Mouse (Mus musculus) lung, embryonic 14.5 days (tissue): ENCODE data around the gene Ilf2. TPM values are rescaled to one million over a fixed set of nuclear protein-coding genes. Genes with fewer than 3 reads are reported as not detected.

Experiments
- ATAC-seq: fragments of 200-750 bp; cut with Nextera tagmentation; 2 replicates; pipeline ENCODE4 v1.8.0; 2017; ENCODE audit warnings: mild to moderate bottlenecking, moderate TSS enrichment, moderate library complexity; ENCODE audit not compliant: insufficient read depth
- DNase-seq: peaks from one replicate; pipeline ENCODE4 v3.0.0-alpha.2; 2015
- H3K27ac ChIP-seq: fragments of 300-500 bp; sonication (generic); 2 replicates; pipeline ENCODE4 v1.5.1; 2014; ENCODE audit warnings: low read depth, mild to moderate bottlenecking, moderate library complexity
- H3K27me3 ChIP-seq: fragments of 300-500 bp; sonication (generic); 2 replicates; pipeline ENCODE4 v1.6.1; 2014; ENCODE audit warnings: low read length, control low read depth; ENCODE audit not compliant: insufficient read depth
- H3K36me3 ChIP-seq: fragments of 300-500 bp; sonication (generic); 2 replicates; pipeline ENCODE4 v1.6.1; 2014; ENCODE audit warnings: control low read depth; ENCODE audit not compliant: insufficient read depth
- H3K4me1 ChIP-seq: fragments of 300-500 bp; sonication (generic); 2 replicates; pipeline ENCODE4 v1.6.1; 2014; ENCODE audit warnings: antibody characterized with exemption, control low read depth; ENCODE audit not compliant: insufficient read depth
- H3K4me2 ChIP-seq: fragments of 300-500 bp; sonication (generic); 2 replicates; pipeline ENCODE4 v1.6.1; 2014; ENCODE audit warnings: mild to moderate bottlenecking
- H3K4me3 ChIP-seq: fragments of 300-500 bp; sonication (generic); 2 replicates; pipeline ENCODE4 v1.5.1; 2014; ENCODE audit warnings: low read depth, low read length
- H3K9ac ChIP-seq: fragments of 300-500 bp; sonication (generic); 2 replicates; pipeline ENCODE4 v1.6.1; 2014
- H3K9me3 ChIP-seq: fragments of 300-500 bp; sonication (generic); 2 replicates; pipeline ENCODE4 v1.6.1; 2016; ENCODE audit warnings: low read depth, low read length, control low read depth
- CTCF ChIP-seq: IDR thresholded peaks from 2 replicates; pipeline ENCODE4 v1.5.1; 2016; ENCODE audit warnings: antibody characterized with exemption, low read depth
- WGBS: fragments of 180-500 bp; shearing (Covaris S2); extraction: QIAGEN DNeasy Blood & Tissue Kit; methylation state at CpG from one replicate; pipeline ENCODE4 v1.1.7; 2014; 5-methylcytosine and 5-hydroxymethylcytosine counted together
- polyA plus RNA-seq: library from polyadenylated mRNA; unstranded; fragments of >200 nt; fragmentation: Nextera tagmentation; extraction: Ambion mirVana; gene quantifications from 2 replicates; pipeline ENCODE4 v1.2.1, GENCODE M21; 2014

The Ilf2 gene
- polyA plus RNA-seq, 1 experiment from 2014 or later = 240 TPM

DNA sequence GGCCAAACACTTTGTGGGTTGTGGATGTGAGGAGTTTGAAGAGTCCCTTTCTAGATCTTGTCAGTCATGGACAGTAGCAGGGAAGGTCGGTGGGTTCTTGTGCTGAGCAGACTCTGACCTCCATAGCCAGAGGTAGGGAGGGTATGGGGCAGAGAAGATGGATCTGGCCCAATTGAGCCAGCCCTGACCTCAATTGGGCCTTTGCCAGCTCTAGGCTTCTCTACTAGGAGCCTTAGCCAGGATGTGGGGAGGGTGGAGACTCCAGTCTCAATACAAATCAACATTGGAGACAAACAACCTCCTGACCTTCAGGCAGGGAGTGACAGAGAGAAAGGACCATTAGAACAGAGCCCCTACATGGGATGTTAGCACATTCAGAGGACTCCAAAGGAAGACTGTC lies 39.3 kb downstream of the Ilf2 start:
- 0 out of 2 replicates have a peak overlapping the region, but pooled peaks have one; percentile 25 for H3K27ac ChIP-seq
- H3K9me3 ChIP-seq = no peaks in the 10 kb centered on the region
- peak overlapping the region; percentile 42 for H3K4me3 ChIP-seq
- ATAC-seq (peak; percentile 22; the same call in 1 of the 2 replicates), DNase-seq (peak; percentile 50)
- H3K36me3 ChIP-seq = no peaks in the 10 kb centered on the region
- no peaks in the 10 kb centered on the region; the same call in 1 of the 2 replicates for H3K27me3 ChIP-seq
- peak overlapping the region; percentile 54 for H3K9ac ChIP-seq
- no peak for TF ChIP-seq CTCF
- H3K4me2 ChIP-seq = peak overlapping the region; percentile 86
- peaks cover 4% of the 10 kb centered on the region for H3K4me1 ChIP-seq
- WGBS = 21% methylated on average over 1 of the region's 1 CpGs

DNA sequence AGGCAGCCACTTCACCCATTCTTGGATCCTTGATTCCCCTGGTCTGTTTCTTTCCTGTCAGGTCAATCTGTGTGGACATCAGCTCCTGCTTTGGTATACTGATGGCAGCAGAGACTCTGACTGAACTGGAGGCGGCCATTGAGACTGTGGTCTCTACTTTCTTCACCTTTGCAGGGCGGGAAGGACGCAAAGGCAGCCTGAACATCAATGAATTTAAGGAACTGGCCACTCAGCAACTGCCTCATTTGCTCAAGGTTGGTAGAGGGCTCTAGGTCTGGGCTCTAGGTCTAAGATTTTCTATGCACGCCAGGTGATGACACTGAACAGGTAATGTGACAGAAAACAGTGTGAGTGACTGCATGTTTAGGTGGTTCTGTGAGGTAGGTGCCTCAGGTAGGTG lies 39.9 kb downstream of the Ilf2 start:
- ATAC-seq (no peak), DNase-seq (no peak)
- H3K36me3 ChIP-seq = no peaks in the 10 kb centered on the region
- WGBS = 94% methylated on average over 4 of the region's 4 CpGs
- TF ChIP-seq CTCF = no peak
- H3K4me3 ChIP-seq = no peak overlapping the region
- no peak overlapping the region for H3K9ac ChIP-seq
- peak overlapping the region; percentile 86; the same call in 1 of the 2 replicates for H3K4me2 ChIP-seq
- no peaks in the 10 kb centered on the region for H3K9me3 ChIP-seq
- no peaks in the 10 kb centered on the region; the same call in 1 of the 2 replicates for H3K27me3 ChIP-seq
- H3K27ac ChIP-seq = no peak overlapping the region
- peaks cover 4% of the 10 kb centered on the region for H3K4me1 ChIP-seq

DNA sequence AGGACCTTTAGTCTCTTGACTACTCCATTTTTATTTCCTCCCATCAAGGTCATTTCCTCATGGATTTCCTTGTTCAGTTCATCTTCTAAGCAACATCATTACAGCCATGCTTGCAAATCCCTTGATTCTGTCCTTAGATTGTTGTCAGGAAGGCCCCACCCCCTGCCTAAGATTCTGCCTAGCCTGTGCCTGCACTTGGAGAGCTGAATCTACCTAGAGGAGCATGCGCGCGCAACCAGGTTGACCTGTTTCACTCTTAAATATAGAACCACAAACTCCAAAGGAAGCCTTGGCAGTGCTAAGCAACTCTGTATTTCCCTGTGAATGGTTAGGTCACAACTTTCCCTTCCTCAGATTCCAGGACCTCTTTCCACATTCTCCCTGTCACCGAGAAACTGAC lies 41.8 kb downstream of the Ilf2 start:
- no peaks in the 10 kb centered on the region for H3K9me3 ChIP-seq
- no peaks in the 10 kb centered on the region; the same call in 1 of the 2 replicates for H3K27me3 ChIP-seq
- H3K4me3 ChIP-seq = no peak overlapping the region
- ATAC-seq = no peak
- TF ChIP-seq CTCF = no peak
- 70% methylated on average over 4 of the region's 4 CpGs for WGBS
- H3K4me2 ChIP-seq = no peak overlapping the region
- no peak overlapping the region for H3K9ac ChIP-seq
- H3K27ac ChIP-seq = no peak overlapping the region
- peaks cover 4% of the 10 kb centered on the region for H3K4me1 ChIP-seq
- DNase-seq = no peak
- H3K36me3 ChIP-seq = no peaks in the 10 kb centered on the region

DNA sequence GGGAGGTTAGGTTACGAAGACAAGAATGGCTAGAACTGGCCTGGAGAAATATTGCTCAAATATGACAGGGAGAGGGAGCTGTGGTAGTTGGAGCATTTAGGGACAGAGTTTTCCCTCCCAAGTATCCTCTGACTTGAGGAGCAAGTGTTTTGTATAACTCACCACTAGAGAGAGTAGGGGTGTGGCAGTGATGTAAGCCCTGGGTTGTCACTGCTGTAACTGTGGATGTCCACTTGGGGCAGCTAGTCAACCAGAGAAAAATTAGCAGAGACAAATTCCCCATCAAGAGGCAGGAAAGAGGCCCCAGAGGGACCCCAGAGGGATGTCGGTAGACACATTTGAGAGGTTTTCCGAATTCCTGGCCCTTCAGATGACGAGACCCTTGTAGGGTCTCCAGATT lies 49.5 kb downstream of the Ilf2 start:
- DNase-seq = peak; percentile 72
- peak; percentile 75 for TF ChIP-seq CTCF
- no peaks in the 10 kb centered on the region for H3K9me3 ChIP-seq
- H3K4me1 ChIP-seq = peaks cover 3% of the 10 kb centered on the region; the same call in 1 of the 2 replicates
- peak; percentile 29; the same call in 1 of the 2 replicates for ATAC-seq
- no peak overlapping the region for H3K4me2 ChIP-seq
- WGBS = 44% methylated on average over 4 of the region's 4 CpGs
- H3K9ac ChIP-seq = no peak overlapping the region
- no peak overlapping the region for H3K4me3 ChIP-seq
- no peaks in the 10 kb centered on the region for H3K36me3 ChIP-seq
- H3K27me3 ChIP-seq = no peaks in the 10 kb centered on the region
- no peak overlapping the region for H3K27ac ChIP-seq

DNA sequence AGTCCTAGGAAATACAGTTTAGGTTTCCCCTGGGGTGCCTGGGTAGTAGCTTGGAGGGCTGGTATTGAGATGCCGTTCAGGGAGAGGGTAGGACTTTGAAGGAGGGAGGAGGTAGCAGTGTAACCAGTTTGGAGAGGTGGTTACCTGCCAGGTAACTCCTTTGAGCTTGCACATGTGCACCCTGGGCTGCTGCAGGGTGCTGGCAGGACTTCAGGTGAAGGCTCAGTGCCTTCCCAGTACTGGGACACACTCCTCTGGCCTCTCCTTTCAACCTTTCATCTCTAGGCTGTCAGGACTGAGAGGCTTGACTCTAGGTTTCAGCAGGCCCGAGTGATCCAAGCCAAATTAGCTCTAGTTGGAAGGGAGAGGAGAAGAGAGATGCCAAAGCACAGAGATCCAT lies 50.1 kb downstream of the Ilf2 start:
- Histone ChIP-seq H3K27ac (no peak overlapping the region), H3K4me3 (no peak overlapping the region), H3K4me1 (peaks cover 3% of the 10 kb centered on the region; the same call in 1 of the 2 replicates), H3K27me3 (no peaks in the 10 kb centered on the region), H3K9me3 (no peaks in the 10 kb centered on the region), H3K4me2 (no peak overlapping the region), H3K36me3 (no peaks in the 10 kb centered on the region), H3K9ac (no peak overlapping the region)
- TF ChIP-seq CTCF = no peak
- 65% methylated on average over 2 of the region's 2 CpGs for WGBS
- ATAC-seq (peak; percentile 3; the same call in 1 of the 2 replicates), DNase-seq (no peak)

DNA sequence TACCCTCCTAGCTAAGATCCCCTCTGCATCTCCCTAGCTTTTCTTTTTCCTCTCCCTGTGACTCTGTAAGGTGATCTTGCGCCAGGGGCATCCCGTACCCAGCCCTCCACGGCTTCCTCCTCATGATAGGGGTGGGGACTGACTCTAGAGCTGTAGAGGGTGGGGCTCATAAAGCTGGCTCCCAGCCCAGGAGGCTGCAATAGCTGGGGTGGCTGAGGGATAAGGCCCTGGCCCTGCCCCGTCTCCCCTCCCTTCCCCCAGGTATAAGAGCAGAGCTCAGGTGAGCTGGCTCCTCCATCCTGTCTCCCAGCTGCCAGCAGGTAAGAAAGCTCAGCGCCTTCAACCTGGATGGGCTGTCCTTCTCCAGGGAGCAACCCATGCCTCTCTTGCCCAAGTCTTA lies 50.7 kb downstream of the Ilf2 start, which contains the start of gene S100a14:
Gene S100a14 (plus strand): TSS at position 277 of the 400 bp plus-strand sequence.
- Histone ChIP-seq H3K4me2 (no peak within 1 kb of the TSS), H3K9me3 (no peaks in the 10 kb centered on the region), H3K4me1 (peaks cover 3% of the 10 kb centered on the region; the same call in 1 of the 2 replicates), H3K4me3 (no peak within 1 kb of the TSS), H3K9ac (no peak within 1 kb of the TSS), H3K36me3 (no peaks in the 10 kb centered on the region), H3K27ac (no peak within 1 kb of the TSS), H3K27me3 (no peaks in the 10 kb centered on the region)
- peak; percentile 63 for DNase-seq
- WGBS = 47% methylated on average over 5 of the region's 5 CpGs
- no peak for TF ChIP-seq CTCF
- peak; percentile 89 for ATAC-seq

DNA sequence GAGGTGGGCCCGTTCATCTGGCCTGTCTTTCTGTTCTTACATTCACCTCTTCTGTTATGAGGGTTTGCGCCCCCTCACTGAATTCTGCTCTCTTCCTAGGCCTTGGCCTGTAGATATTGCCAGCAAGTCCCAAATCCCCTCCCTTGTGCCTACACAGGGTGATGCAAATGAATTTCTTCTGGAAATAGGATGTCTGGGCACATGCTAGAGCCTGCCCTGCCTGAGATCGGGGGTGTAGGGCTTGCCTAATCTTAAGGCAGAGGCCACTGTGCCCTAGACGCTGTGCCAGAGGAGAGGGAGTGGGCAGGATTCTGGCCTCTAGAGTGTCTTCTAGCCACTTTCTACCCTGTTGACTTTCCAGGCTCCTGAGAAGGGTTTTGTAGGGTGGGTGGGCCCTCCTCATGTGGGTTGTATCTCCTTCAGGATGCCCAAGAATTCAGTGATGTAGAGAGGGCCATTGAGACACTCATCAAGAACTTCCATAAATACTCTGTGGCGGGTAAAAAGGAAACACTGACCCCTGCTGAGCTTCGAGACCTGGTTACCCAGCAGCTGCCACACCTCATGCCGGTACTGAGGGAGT lies 51.5 kb downstream of the Ilf2 start:
- Histone ChIP-seq H3K4me1 (peaks cover 3% of the 10 kb centered on the region; the same call in 1 of the 2 replicates), H3K36me3 (no peaks in the 10 kb centered on the region), H3K4me2 (no peak overlapping the region), H3K4me3 (no peak overlapping the region), H3K9ac (no peak overlapping the region), H3K27me3 (no peaks in the 10 kb centered on the region), H3K27ac (no peak overlapping the region), H3K9me3 (no peaks in the 10 kb centered on the region)
- DNase-seq = no peak
- no peak for TF ChIP-seq CTCF
- 82% methylated on average over 7 of the region's 7 CpGs for WGBS
- ATAC-seq = no peak
